ENCODE assay signal across 8 mouse cellular contexts in the genomic region with DNA sequence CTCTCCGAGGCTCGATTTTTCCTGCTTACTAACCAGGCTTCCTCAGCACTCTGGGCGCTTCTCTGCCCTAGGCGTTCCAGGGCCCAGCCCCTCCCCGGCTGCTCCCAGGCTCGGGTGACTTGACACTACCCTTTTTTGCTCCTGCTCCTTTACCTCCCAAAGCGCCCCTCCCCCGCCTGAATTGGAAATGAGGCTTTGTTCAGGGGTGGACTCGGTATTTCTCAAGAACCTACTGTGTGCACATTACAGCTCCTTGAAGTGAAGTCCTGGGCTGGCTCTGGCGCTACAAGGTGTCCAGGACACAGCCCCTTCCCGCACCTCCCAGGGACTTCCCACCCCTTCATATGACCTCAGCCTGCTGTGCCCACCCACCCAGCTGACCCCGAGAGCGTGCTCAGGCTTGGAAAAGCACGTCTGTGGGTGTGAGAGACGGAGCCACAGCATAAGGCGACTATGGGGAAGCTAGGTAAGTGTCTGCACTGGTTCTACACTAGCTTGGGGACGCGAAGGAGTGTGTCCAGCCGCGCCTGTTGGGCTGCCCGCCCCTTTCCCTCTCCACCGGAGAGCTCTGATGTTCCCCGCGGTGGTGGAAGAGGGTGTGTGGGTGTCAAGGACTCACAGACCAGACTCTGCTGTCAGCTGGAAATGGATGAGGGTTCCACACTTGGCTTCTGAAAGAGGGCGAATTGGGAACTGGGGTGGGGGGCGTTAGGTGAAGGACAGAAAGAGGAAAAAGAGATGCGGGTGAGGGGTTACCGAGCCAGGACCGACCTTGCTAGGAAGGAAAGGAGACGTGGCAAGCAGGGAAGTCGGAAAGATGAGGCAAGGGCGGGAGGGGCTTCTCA. TPM values are rescaled to one million over a fixed set of nuclear protein-coding genes. Genes with fewer than 3 reads are reported as not detected.
DNase-seq lines count a peak whose midpoint lies in the region; ATAC-seq and TF ChIP-seq lines count a peak whose summit lies in the region.

A gene (plus strand): TSS at position 397 of the 845 bp plus-strand sequence.

- under 1% methylated on average over 32 of the region's 32 CpGs for WGBS in heart, embryonic 13.5 days
- under 1% methylated on average over 32 of the region's 32 CpGs for WGBS in lung, embryonic 14.5 days

- H3K4me3 ChIP-seq in heart, embryonic 13.5 days: peak within 1 kb of the TSS; percentile 94
- peak within 1 kb of the TSS; percentile 87 for H3K4me3 ChIP-seq in lung, embryonic 14.5 days (ENCODE audit: low read depth, low read length)

- no peak within 1 kb of the TSS for H3K27ac ChIP-seq in heart, embryonic 13.5 days (replicated peaks)
- no peak within 1 kb of the TSS for H3K27ac ChIP-seq in lung, embryonic 14.5 days (ENCODE audit: low read depth)

- peak within 1 kb of the TSS; percentile 79 for H3K9ac ChIP-seq in heart, embryonic 13.5 days
- peak within 1 kb of the TSS; percentile 74 for H3K9ac ChIP-seq in lung, embryonic 14.5 days

- TF ChIP-seq CTCF in lung, embryonic 14.5 days (IDR thresholded peaks at IDR 0.05; ENCODE audit: low read depth): no peak

- H3K27me3 ChIP-seq in heart, embryonic 13.5 days (replicated peaks): peaks cover 63% of the 10 kb centered on the region
- peaks cover 60% of the 10 kb centered on the region for H3K27me3 ChIP-seq in lung, embryonic 14.5 days (ENCODE audit: insufficient read depth, low read length)

- H3K4me1 ChIP-seq in heart, embryonic 13.5 days: peaks cover 60% of the 10 kb centered on the region
- H3K4me1 ChIP-seq in lung, embryonic 14.5 days (ENCODE audit: insufficient read depth): peaks cover 22% of the 10 kb centered on the region

- ATAC-seq in heart, embryonic 13.5 days (ENCODE audit: extremely low read depth, insufficient number of reproducible peaks, low FRiP score, low TSS enrichment): no peak
- ATAC-seq in lung, embryonic 14.5 days (ENCODE audit: insufficient read depth): no peak
- no peak for ATAC-seq in inflammation-experienced regulatory T-cells, adult 6 months

- H3K9me3 ChIP-seq in heart, embryonic 13.5 days: no peaks in the 10 kb centered on the region
- no peaks in the 10 kb centered on the region for H3K9me3 ChIP-seq in lung, embryonic 14.5 days (ENCODE audit: low read depth, low read length)

- peak within 1 kb of the TSS; percentile 99 for H3K4me2 ChIP-seq in heart, embryonic 13.5 days
- H3K4me2 ChIP-seq in lung, embryonic 14.5 days: peak within 1 kb of the TSS; percentile 98

- H3K36me3 ChIP-seq in heart, embryonic 13.5 days: no peaks in the 10 kb centered on the region
- no peaks in the 10 kb centered on the region for H3K36me3 ChIP-seq in lung, embryonic 14.5 days (ENCODE audit: insufficient read depth)

- peak; percentile 22 to 24 for DNase-seq in B cell, adult 2 months
- peak; percentile 65 for DNase-seq in MN1 (ENCODE audit: low spot score)
- DNase-seq in embryo, embryonic 10.5 days (ENCODE audit: low spot score): peak; percentile 64
- DNase-seq in kidney, postnatal 4 days: peak; percentile 62 to 63
- DNase-seq in lung, embryonic 14.5 days: peak; percentile 48
- peak; percentile 46 for DNase-seq in retina, embryonic 14.5 days (ENCODE audit: low spot score)

RNA-seq across cellular contexts. Expression of the gene that starts here (rescaled TPM):
- 2.3 and 3.1 TPM in 2 replicates for polyA plus RNA-seq in heart, embryonic 13.5 days (2015; fragmentation: Nextera tagmentation; extraction: Ambion mirVana)
- polyA plus RNA-seq in lung, embryonic 14.5 days (2014; fragmentation: Nextera tagmentation; extraction: Ambion mirVana): 0.83 and 0.92 TPM in 2 replicates
- 1 to 10 TPM; 2.2 to 4.6 (median 4.6) TPM for polyA plus RNA-seq in inflammation-experienced regulatory T-cells, adult 6 months (2017; shearing (Covaris generic))

Comparison
In these comparisons a context has a peak if more than half of its experiments do, and no peak if none do; other contexts are left out.
1. Peak in DNase-seq, H3K4me3 ChIP-seq, H3K9ac ChIP-seq and H3K4me2 ChIP-seq in lung, embryonic 14.5 days; RNA of the gene not detected or under 1 TPM.